Mouse (Mus musculus) hindbrain, embryonic 10.5 days (tissue): ENCODE measurements at regions not wholly inside any gene's neighbourhood (a gene's known extent, or its start where the extent isn't known, plus 50 kb on each side); places are given as distances from the start of the nearest gene placed in this dataset.

Experiments
- DNase-seq: peaks from one replicate; pipeline ENCODE4 v3.0.0-alpha.2; 2017; ENCODE audit warnings: low spot score
- H3K27ac ChIP-seq: fragments of 300-500 bp; sonication (generic); 2 replicates; pipeline ENCODE4 v1.5.1; 2016; ENCODE audit warnings: mild to moderate bottlenecking, moderate library complexity
- H3K27me3 ChIP-seq: fragments of 300-500 bp; sonication (generic); 2 replicates; pipeline ENCODE4 v1.6.1; 2016; ENCODE audit warnings: mild to moderate bottlenecking; ENCODE audit not compliant: poor library complexity, insufficient read depth, severe bottlenecking
- H3K36me3 ChIP-seq: fragments of 300-500 bp; sonication (generic); 2 replicates; pipeline ENCODE4 v1.6.1; 2016; ENCODE audit warnings: mild to moderate bottlenecking, moderate library complexity
- H3K4me1 ChIP-seq: fragments of 300-500 bp; sonication (generic); replicated peaks from 2 replicates; pipeline ENCODE4 v1.6.1; 2016; ENCODE audit warnings: mild to moderate bottlenecking
- H3K4me3 ChIP-seq: fragments of 300-500 bp; sonication (generic); 2 replicates; pipeline ENCODE4 v1.5.1; 2016; ENCODE audit warnings: mild to moderate bottlenecking, moderate library complexity
- H3K9me3 ChIP-seq: fragments of 300-500 bp; sonication (generic); 2 replicates; pipeline ENCODE4 v1.6.1; 2016; ENCODE audit warnings: mild to moderate bottlenecking, moderate library complexity
- WGBS: fragments of 180-500 bp; shearing (Covaris S2); methylation state at CpG from one replicate; pipeline ENCODE4 v1.1.7; 2016; 5-methylcytosine and 5-hydroxymethylcytosine counted together

DNA sequence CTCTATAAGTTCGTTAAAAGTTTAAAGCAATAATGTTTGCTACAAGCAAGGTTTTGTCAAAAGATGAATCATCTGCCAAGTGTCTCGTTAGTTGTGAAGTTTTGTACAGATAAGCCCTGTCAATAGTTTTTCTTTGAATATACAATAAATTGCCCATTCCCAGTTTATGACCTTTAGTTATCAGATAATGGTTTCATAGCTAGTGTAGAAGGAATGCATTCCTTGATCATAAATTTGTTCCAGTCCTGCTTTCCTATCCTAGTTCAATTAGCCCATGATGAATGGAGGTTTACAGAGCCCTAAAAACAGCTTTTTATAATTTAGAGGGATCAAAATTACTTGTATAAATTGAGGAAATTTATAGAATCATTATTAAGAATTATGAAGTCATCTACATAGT, 62.5 kb upstream of the Lrch2 start:
- H3K9me3 ChIP-seq: no peaks in the 10 kb centered on the region
- H3K4me3 ChIP-seq: no peak overlapping the region
- H3K36me3 ChIP-seq: no peaks in the 10 kb centered on the region
- WGBS: 74% methylated on average over 2 of the region's 2 CpGs
- H3K27ac ChIP-seq: no peak overlapping the region
- no peaks in the 10 kb centered on the region for H3K27me3 ChIP-seq
- no peaks in the 10 kb centered on the region for H3K4me1 ChIP-seq
- DNase-seq: no peak

DNA sequence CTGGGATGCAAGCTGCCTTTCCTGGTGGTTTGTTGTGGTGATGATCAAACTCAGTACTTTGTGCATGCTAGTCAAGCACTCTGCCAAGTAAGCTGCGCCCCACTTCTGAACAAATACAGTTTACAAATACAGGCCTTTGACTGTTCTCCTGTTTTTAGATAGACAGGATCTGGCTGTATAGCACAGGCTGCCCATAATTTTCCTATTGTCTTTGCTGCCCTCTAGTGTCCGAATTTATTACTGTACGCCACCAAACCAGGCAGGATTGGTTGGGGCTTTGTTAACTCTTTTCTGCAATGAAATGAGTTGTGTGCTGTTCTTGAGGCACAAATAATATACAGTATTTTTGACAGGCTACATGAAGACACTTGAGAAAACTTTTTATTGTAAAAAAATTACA, 54.8 kb upstream of the Lrch2 start:
- 25% methylated on average over 3 of the region's 3 CpGs for WGBS
- no peak overlapping the region for H3K27ac ChIP-seq
- no peaks in the 10 kb centered on the region for H3K36me3 ChIP-seq
- H3K4me3 ChIP-seq: no peak overlapping the region
- H3K9me3 ChIP-seq: no peaks in the 10 kb centered on the region
- H3K27me3 ChIP-seq: no peaks in the 10 kb centered on the region
- DNase-seq: peak; percentile 28
- H3K4me1 ChIP-seq: no peaks in the 10 kb centered on the region
